Mouse (Mus musculus): ENCODE measurements around the gene Ticrr.

Gene Ticrr

GRCm38 (mm10) chr7:79744585-79744984 is 84.6 kb downstream of the Ticrr start:
- DNase-seq (ENCODE audit: low read depth, low spot score), result no peak

GRCm38 (mm10) chr7:79747659-79748058 is 87.7 kb downstream of the Ticrr start:
- no peak for DNase-seq (ENCODE audit: low read depth, low spot score)
